Mouse (Mus musculus): ENCODE data around the gene Babam2. TPM values are rescaled to one million over a fixed set of nuclear protein-coding genes. Genes with fewer than 3 reads are reported as not detected.
A peak's percentile ranks its signal among the peaks of the same experiment; 100 is the strongest.

Babam2 gene
- polyA plus RNA-seq, 1 experiment from 2014 or later, result 37.3 TPM

DNA sequence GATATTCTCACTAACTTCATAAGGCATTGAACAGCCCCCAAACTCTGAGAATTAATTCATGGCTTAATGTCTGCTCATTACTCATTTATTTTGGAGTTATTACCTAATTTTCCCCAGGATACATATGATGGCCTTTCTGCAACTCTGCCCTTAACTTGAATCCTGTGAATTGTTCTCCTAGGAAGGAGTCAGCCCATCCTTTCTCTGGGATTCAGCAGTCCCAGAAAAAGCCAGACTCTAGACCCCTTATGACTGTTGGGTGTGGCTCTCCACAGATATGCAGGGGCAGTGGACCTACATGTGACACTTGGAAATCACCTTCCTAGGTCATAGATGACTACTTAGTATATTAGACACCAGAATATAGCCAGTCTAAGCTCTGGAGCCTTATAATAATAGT, 226.6 kb downstream of the Babam2 start:
- Histone ChIP-seq H3K27me3 (ENCODE audit: control insufficient read depth, insufficient read depth, low read length) (no peaks in the 10 kb centered on the region), H3K9ac (ENCODE audit: low read length) (no peak overlapping the region), H3K4me3 (ENCODE audit: control insufficient read depth in 1 of 2, insufficient read depth in 1 of 2, low read depth in 1 of 2, low read length in 2 of 2) (no peak overlapping the region), H3K9me3 (ENCODE audit: control insufficient read depth, low read length) (no peaks in the 10 kb centered on the region), H3K36me3 (ENCODE audit: control insufficient read depth, insufficient read depth, low read length) (no peaks in the 10 kb centered on the region), H3K4me2 (ENCODE audit: low read length) (no peak overlapping the region), H3K4me1 (ENCODE audit: control insufficient read depth in 2 of 2, insufficient read depth in 2 of 2, low read length in 2 of 2) (peaks cover 0 to 3% of the 10 kb centered on the region in 2 experiments; a peak in 3 of 4 replicates), H3K27ac (replicated peaks in 1 of 2; ENCODE audit: control insufficient read depth in 1 of 2, insufficient read depth in 1 of 2, low read depth in 2 of 2, low read length in 2 of 2) (no peak overlapping the region)
- no peak for ATAC-seq (ENCODE audit: insufficient number of reproducible peaks, insufficient read depth, low FRiP score, low read depth)

DNA sequence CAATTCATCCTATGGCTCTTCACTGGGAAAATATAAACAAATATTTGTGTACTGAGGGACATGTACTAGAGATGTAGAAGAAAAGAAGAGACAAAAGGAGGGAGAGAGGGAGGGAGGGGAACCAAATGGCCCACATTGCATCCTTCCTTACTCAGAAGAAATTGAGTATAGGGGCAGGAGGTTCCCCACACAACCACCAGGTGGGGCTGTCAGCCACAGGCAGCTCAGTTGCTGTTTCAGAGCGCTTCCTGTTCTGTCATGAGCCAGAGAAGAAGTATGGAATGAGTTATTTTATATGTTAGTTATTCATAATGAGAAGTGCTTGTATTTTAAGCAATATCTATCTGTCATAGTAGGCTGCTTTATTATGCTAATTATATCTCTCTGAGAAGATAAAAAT, 229.1 kb downstream of the Babam2 start:
- no peak overlapping the region for H3K27ac ChIP-seq (replicated peaks in 1 of 2; ENCODE audit: control insufficient read depth in 1 of 2, insufficient read depth in 1 of 2, low read depth in 2 of 2, low read length in 2 of 2)
- H3K4me1 ChIP-seq (ENCODE audit: control insufficient read depth in 2 of 2, insufficient read depth in 2 of 2, low read length in 2 of 2), result peaks cover 6 to 17% of the 10 kb centered on the region in 2 experiments
- no peaks in the 10 kb centered on the region for H3K36me3 ChIP-seq (ENCODE audit: control insufficient read depth, insufficient read depth, low read length)
- no peak overlapping the region for H3K4me2 ChIP-seq (ENCODE audit: low read length)
- no peak overlapping the region for H3K4me3 ChIP-seq (ENCODE audit: control insufficient read depth in 1 of 2, insufficient read depth in 1 of 2, low read depth in 1 of 2, low read length in 2 of 2)
- H3K27me3 ChIP-seq (ENCODE audit: control insufficient read depth, insufficient read depth, low read length), result no peaks in the 10 kb centered on the region
- WGBS, result 90% methylated on average over 1 of the region's 1 CpGs
- no peak for ATAC-seq (ENCODE audit: insufficient number of reproducible peaks, insufficient read depth, low FRiP score, low read depth)
- H3K9me3 ChIP-seq (ENCODE audit: control insufficient read depth, low read length), result no peaks in the 10 kb centered on the region
- H3K9ac ChIP-seq (ENCODE audit: low read length), result no peak overlapping the region

DNA sequence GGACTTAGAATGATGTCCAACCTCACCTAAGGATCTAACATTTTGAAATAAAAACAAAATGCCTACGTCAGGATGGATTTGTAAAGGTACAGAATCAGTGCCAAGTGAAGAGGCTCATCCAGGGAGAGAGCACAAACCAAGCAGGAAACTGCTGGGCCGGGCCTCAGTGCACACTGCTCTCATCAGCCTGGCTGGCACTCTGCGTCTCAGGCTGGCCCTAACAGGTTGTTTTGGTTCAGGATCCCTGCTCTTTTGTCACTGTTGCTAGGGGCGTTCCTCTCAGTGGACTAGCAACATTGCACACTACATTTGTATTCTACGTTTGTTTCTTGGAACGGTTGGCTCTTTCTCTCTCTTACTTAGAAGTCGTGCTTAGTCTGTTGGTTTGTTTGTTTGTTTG, 231.5 kb downstream of the Babam2 start:
- H3K27me3 ChIP-seq (ENCODE audit: control insufficient read depth, insufficient read depth, low read length), result no peaks in the 10 kb centered on the region
- H3K36me3 ChIP-seq (ENCODE audit: control insufficient read depth, insufficient read depth, low read length), result no peaks in the 10 kb centered on the region
- no peak overlapping the region for H3K4me3 ChIP-seq (ENCODE audit: control insufficient read depth in 1 of 2, insufficient read depth in 1 of 2, low read depth in 1 of 2, low read length in 2 of 2)
- no peak for ATAC-seq (ENCODE audit: insufficient number of reproducible peaks, insufficient read depth, low FRiP score, low read depth)
- H3K9me3 ChIP-seq (ENCODE audit: control insufficient read depth, low read length), result no peaks in the 10 kb centered on the region
- no peak overlapping the region for H3K4me2 ChIP-seq (ENCODE audit: low read length)
- WGBS, result 84% methylated on average over 7 of the region's 7 CpGs
- H3K9ac ChIP-seq (ENCODE audit: low read length), result no peak overlapping the region
- peaks cover 20 to 36% of the 10 kb centered on the region in 2 experiments for H3K4me1 ChIP-seq (ENCODE audit: control insufficient read depth in 2 of 2, insufficient read depth in 2 of 2, low read length in 2 of 2)
- H3K27ac ChIP-seq (replicated peaks in 1 of 2; ENCODE audit: control insufficient read depth in 1 of 2, insufficient read depth in 1 of 2, low read depth in 2 of 2, low read length in 2 of 2), result no peak overlapping the region

DNA sequence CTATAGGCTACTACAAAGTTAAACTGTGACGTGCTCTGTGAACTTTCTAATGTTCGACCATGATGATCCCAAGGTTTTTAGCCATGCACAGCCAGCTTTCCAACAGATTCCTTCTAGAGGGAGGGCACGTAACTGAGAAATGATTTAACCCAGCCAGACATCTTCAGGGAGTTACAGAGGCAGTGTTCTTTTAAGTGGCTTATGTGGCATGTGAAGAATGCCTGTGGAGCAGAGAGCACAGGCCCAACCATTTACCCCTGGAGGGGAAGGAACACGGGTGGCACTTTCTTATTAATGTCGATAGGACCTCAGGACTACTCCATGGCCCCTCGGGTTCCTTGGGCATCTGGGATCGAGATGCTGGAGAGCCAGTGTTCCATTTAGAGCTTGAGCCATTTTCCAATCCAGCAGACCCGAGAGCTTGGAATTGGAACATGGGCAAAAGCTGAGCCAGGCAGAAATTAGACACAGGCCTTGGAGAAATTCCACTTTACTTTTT, 233.7 kb downstream of the Babam2 start:
- 47% methylated on average over 8 of the region's 8 CpGs for WGBS
- no peak overlapping the region for H3K27ac ChIP-seq (replicated peaks in 1 of 2; ENCODE audit: control insufficient read depth in 1 of 2, insufficient read depth in 1 of 2, low read depth in 2 of 2, low read length in 2 of 2)

DNA sequence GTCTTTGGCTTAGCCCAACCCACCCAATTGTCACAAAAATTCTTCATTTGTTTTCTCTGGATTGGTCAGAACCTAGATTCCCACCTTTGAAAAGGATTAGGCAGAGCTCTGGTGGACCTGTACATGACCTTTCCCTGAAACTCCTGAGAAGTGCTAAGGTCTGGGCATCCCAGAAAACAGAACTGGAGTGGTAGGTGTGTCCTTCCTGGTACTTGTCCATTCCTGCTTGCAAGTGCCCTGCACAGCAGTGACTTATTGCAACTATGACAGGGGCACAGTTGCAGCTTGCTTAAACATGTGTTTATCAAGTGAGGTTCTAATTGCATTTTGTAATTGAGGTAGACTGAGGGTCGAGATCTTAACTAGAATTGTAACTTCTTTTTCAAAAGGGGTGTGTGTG, 234.2 kb downstream of the Babam2 start:
- Histone ChIP-seq H3K4me1 (ENCODE audit: control insufficient read depth in 2 of 2, insufficient read depth in 2 of 2, low read length in 2 of 2) (peaks cover 21 to 39% of the 10 kb centered on the region in 2 experiments), H3K9me3 (ENCODE audit: control insufficient read depth, low read length) (no peaks in the 10 kb centered on the region), H3K9ac (ENCODE audit: low read length) (no peak overlapping the region), H3K27ac (replicated peaks in 1 of 2; ENCODE audit: control insufficient read depth in 1 of 2, insufficient read depth in 1 of 2, low read depth in 2 of 2, low read length in 2 of 2) (no peak overlapping the region), H3K27me3 (ENCODE audit: control insufficient read depth, insufficient read depth, low read length) (no peaks in the 10 kb centered on the region), H3K36me3 (ENCODE audit: control insufficient read depth, insufficient read depth, low read length) (no peaks in the 10 kb centered on the region), H3K4me2 (ENCODE audit: low read length) (no peak overlapping the region), H3K4me3 (ENCODE audit: control insufficient read depth in 1 of 2, insufficient read depth in 1 of 2, low read depth in 1 of 2, low read length in 2 of 2) (no peak overlapping the region)
- ATAC-seq (ENCODE audit: insufficient number of reproducible peaks, insufficient read depth, low FRiP score, low read depth), result no peak
- 86% methylated on average over 1 of the region's 1 CpGs for WGBS

More for the DNA sequence above, 233.7 kb downstream of the Babam2 start:
- no peaks in the 10 kb centered on the region for H3K36me3 ChIP-seq (ENCODE audit: control insufficient read depth, insufficient read depth, low read length)
- H3K9me3 ChIP-seq (ENCODE audit: control insufficient read depth, low read length), result no peaks in the 10 kb centered on the region
- H3K4me1 ChIP-seq (ENCODE audit: control insufficient read depth in 2 of 2, insufficient read depth in 2 of 2, low read length in 2 of 2), result peaks cover 21 to 39% of the 10 kb centered on the region in 2 experiments
- no peaks in the 10 kb centered on the region for H3K27me3 ChIP-seq (ENCODE audit: control insufficient read depth, insufficient read depth, low read length)
- no peak overlapping the region for H3K4me2 ChIP-seq (ENCODE audit: low read length)
- no peak overlapping the region for H3K4me3 ChIP-seq (ENCODE audit: control insufficient read depth in 1 of 2, insufficient read depth in 1 of 2, low read depth in 1 of 2, low read length in 2 of 2)
- no peak for ATAC-seq (ENCODE audit: insufficient number of reproducible peaks, insufficient read depth, low FRiP score, low read depth)
- H3K9ac ChIP-seq (ENCODE audit: low read length), result no peak overlapping the region

DNA sequence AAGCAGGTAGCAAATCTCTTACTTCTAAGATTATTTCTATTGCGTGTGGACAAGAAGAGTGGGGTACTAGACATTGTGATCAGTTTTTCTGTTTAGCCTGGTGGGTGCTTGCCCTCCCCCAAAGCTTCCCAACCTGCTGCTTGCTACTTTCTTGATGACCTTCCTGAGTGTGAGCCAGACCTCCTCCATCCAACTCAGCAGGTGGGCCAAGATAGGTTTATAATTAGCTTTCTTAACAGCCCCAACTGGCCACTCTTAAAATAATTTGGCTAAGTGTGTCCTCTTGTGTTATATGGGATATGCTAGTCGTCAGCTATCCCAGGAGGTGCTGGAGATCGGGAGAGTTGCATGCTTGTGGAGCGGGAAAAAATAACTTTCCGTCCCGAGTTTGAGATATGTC, 235.8 kb downstream of the Babam2 start:
- 26% methylated on average over 6 of the region's 6 CpGs for WGBS

DNA sequence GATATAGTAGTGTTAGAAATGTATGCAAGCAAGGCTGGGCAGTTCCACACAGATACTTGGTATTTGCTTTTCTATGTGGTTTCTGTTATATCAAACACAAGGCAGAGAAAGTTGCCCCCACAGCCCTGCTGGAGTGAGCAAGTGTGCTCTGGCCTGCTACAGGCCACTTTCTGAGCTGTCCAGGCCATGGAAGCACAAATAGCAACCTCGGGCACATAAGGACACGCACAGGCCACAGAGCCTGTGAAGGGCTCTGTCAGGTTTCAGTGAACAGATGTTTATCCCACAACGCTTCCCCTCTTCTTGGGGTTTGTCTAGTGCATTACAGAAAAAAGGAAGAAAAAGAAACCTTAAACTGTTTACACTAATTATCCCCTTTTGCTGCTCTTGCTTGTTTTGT, 236.9 kb downstream of the Babam2 start:
- Histone ChIP-seq H3K9me3 (ENCODE audit: control insufficient read depth, low read length) (no peaks in the 10 kb centered on the region), H3K9ac (ENCODE audit: low read length) (no peak overlapping the region), H3K4me3 (ENCODE audit: control insufficient read depth in 1 of 2, insufficient read depth in 1 of 2, low read depth in 1 of 2, low read length in 2 of 2) (no peak overlapping the region), H3K27ac (replicated peaks in 1 of 2; ENCODE audit: control insufficient read depth in 1 of 2, insufficient read depth in 1 of 2, low read depth in 2 of 2, low read length in 2 of 2) (no peak overlapping the region), H3K4me1 (ENCODE audit: control insufficient read depth in 2 of 2, insufficient read depth in 2 of 2, low read length in 2 of 2) (peaks cover 21 to 39% of the 10 kb centered on the region in 2 experiments), H3K4me2 (ENCODE audit: low read length) (no peak overlapping the region), H3K36me3 (ENCODE audit: control insufficient read depth, insufficient read depth, low read length) (no peaks in the 10 kb centered on the region), H3K27me3 (ENCODE audit: control insufficient read depth, insufficient read depth, low read length) (no peaks in the 10 kb centered on the region)
- no peak for ATAC-seq (ENCODE audit: insufficient number of reproducible peaks, insufficient read depth, low FRiP score, low read depth)
- WGBS, result 63% methylated on average over 3 of the region's 3 CpGs

More for the DNA sequence above, 235.8 kb downstream of the Babam2 start:
- H3K36me3 ChIP-seq (ENCODE audit: control insufficient read depth, insufficient read depth, low read length), result no peaks in the 10 kb centered on the region
- no peak overlapping the region for H3K4me3 ChIP-seq (ENCODE audit: control insufficient read depth in 1 of 2, insufficient read depth in 1 of 2, low read depth in 1 of 2, low read length in 2 of 2)
- peaks cover 21 to 39% of the 10 kb centered on the region in 2 experiments for H3K4me1 ChIP-seq (ENCODE audit: control insufficient read depth in 2 of 2, insufficient read depth in 2 of 2, low read length in 2 of 2)
- H3K9ac ChIP-seq (ENCODE audit: low read length), result no peak overlapping the region
- ATAC-seq (ENCODE audit: insufficient number of reproducible peaks, insufficient read depth, low FRiP score, low read depth), result no peak
- 0 out of 4 replicates have a peak overlapping the region, but pooled peaks of 1 of the 2 experiments have one; percentile 35 for H3K27ac ChIP-seq (replicated peaks in 1 of 2; ENCODE audit: control insufficient read depth in 1 of 2, insufficient read depth in 1 of 2, low read depth in 2 of 2, low read length in 2 of 2)
- no peak overlapping the region; the same call in 1 of the 2 replicates for H3K4me2 ChIP-seq (ENCODE audit: low read length)
- no peaks in the 10 kb centered on the region for H3K27me3 ChIP-seq (ENCODE audit: control insufficient read depth, insufficient read depth, low read length)
- no peaks in the 10 kb centered on the region for H3K9me3 ChIP-seq (ENCODE audit: control insufficient read depth, low read length)

DNA sequence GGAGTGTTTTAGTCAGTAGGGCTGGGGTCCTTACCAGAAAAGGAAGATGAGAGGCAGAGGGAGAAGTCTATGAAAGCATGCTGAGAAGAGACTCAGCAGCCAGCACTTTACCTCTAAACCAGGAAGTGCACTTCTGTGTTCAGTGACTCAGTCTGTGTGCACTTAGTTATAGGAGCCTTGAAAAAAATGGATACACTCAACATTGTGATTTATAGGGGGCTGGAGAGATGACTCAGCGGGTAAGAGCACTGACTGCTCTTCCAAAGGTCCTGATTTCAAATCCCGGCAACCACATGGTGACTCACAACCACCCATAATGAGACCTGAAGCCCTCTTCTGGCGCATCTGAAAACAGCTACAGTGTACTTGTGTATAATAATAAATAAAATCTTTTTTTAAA, 238.5 kb downstream of the Babam2 start:
- H3K9me3 ChIP-seq (ENCODE audit: control insufficient read depth, low read length), result no peaks in the 10 kb centered on the region

More for the DNA sequence above, 238.5 kb downstream of the Babam2 start:
- Histone ChIP-seq H3K4me3 (ENCODE audit: control insufficient read depth in 1 of 2, insufficient read depth in 1 of 2, low read depth in 1 of 2, low read length in 2 of 2) (no peak overlapping the region), H3K4me2 (ENCODE audit: low read length) (no peak overlapping the region), H3K27me3 (ENCODE audit: control insufficient read depth, insufficient read depth, low read length) (no peaks in the 10 kb centered on the region), H3K4me1 (ENCODE audit: control insufficient read depth in 2 of 2, insufficient read depth in 2 of 2, low read length in 2 of 2) (peaks cover 18 to 28% of the 10 kb centered on the region in 2 experiments), H3K36me3 (ENCODE audit: control insufficient read depth, insufficient read depth, low read length) (no peaks in the 10 kb centered on the region), H3K9ac (ENCODE audit: low read length) (no peak overlapping the region), H3K27ac (replicated peaks in 1 of 2; ENCODE audit: control insufficient read depth in 1 of 2, insufficient read depth in 1 of 2, low read depth in 2 of 2, low read length in 2 of 2) (no peak overlapping the region)
- WGBS, result 93% methylated on average over 3 of the region's 3 CpGs
- no peak for ATAC-seq (ENCODE audit: insufficient number of reproducible peaks, insufficient read depth, low FRiP score, low read depth)

Measured in heart, embryonic 14.5 days (tissue).